Mouse (Mus musculus) layer of hippocampus, adult 11-12 months (tissue): ENCODE measurements at regions not wholly inside any gene's neighbourhood (a gene's known extent, or its start where the extent isn't known, plus 50 kb on each side); places are given as distances from the start of the nearest gene placed in this dataset.

ENCODE experiments used
- DNase-seq: peaks from one replicate; pipeline ENCODE4 v3.0.0; 2022; ENCODE audit warnings: low spot score

GRCm38 (mm10) chr5:126019781-126020180 lies 488.2 kb downstream of the Tmem132b start:
- DNase-seq: no peak

- no peak for DNase-seq
These were observed 492.3 kb downstream of the Tmem132b start for GRCm38 (mm10) chr5:126023906-126024305.

- DNase-seq: no peak
These were observed 503.3 kb downstream of the Tmem132b start for GRCm38 (mm10) chr5:126034846-126035245.

- DNase-seq: no peak
These were observed 505.1 kb downstream of the Tmem132b start for GRCm38 (mm10) chr5:126036686-126037085.

GRCm38 (mm10) chr5:126045761-126046160 lies 514.2 kb downstream of the Tmem132b start:
- DNase-seq: no peak

GRCm38 (mm10) chr5:126063644-126064043 lies 532.1 kb downstream of the Tmem132b start:
- DNase-seq: no peak

GRCm38 (mm10) chr5:126079281-126079838 lies 547.8 kb downstream of the Tmem132b start:
- DNase-seq: no peak

GRCm38 (mm10) chr5:126088251-126088914 lies 556.8 kb downstream of the Tmem132b start:
- DNase-seq: no peak

- no peak for DNase-seq
These were observed 561.6 kb downstream of the Tmem132b start for GRCm38 (mm10) chr5:126093196-126093595.

- DNase-seq: no peak
These were observed 565.2 kb downstream of the Tmem132b start for GRCm38 (mm10) chr5:126096616-126097261.

- no peak for DNase-seq
These were observed 565.7 kb downstream of the Tmem132b start for GRCm38 (mm10) chr5:126097262-126097628.

GRCm38 (mm10) chr5:126098433-126098832 lies 566.9 kb downstream of the Tmem132b start:
- no peak for DNase-seq

GRCm38 (mm10) chr5:126099931-126100330 lies 568.4 kb downstream of the Tmem132b start:
- DNase-seq: no peak

- DNase-seq: no peak
These were observed 572.9 kb downstream of the Tmem132b start for GRCm38 (mm10) chr5:126104464-126104863.

GRCm38 (mm10) chr5:126104883-126105282 lies 573.3 kb downstream of the Tmem132b start:
- no peak for DNase-seq

GRCm38 (mm10) chr5:126105446-126105845 lies 573.9 kb downstream of the Tmem132b start:
- DNase-seq: no peak

- no peak for DNase-seq
These were observed 575.4 kb downstream of the Tmem132b start for GRCm38 (mm10) chr5:126107020-126107419.

- no peak for DNase-seq
These were observed 577.3 kb downstream of the Tmem132b start for GRCm38 (mm10) chr5:126108837-126109236.

- DNase-seq: no peak
These were observed 585.7 kb downstream of the Tmem132b start for GRCm38 (mm10) chr5:126117291-126117690.

GRCm38 (mm10) chr5:126117906-126118521 lies 586.4 kb downstream of the Tmem132b start:
- DNase-seq: no peak

- DNase-seq: no peak
These were observed 587.2 kb downstream of the Tmem132b start for GRCm38 (mm10) chr5:126118731-126119130.

- DNase-seq: no peak
These were observed 591.6 kb downstream of the Tmem132b start for GRCm38 (mm10) chr5:126123216-126123615.

GRCm38 (mm10) chr5:126127486-126127885 lies 595.9 kb downstream of the Tmem132b start:
- no peak for DNase-seq
